Mouse (Mus musculus): ENCODE results near the gene Natd1.

Natd1 gene

DNA sequence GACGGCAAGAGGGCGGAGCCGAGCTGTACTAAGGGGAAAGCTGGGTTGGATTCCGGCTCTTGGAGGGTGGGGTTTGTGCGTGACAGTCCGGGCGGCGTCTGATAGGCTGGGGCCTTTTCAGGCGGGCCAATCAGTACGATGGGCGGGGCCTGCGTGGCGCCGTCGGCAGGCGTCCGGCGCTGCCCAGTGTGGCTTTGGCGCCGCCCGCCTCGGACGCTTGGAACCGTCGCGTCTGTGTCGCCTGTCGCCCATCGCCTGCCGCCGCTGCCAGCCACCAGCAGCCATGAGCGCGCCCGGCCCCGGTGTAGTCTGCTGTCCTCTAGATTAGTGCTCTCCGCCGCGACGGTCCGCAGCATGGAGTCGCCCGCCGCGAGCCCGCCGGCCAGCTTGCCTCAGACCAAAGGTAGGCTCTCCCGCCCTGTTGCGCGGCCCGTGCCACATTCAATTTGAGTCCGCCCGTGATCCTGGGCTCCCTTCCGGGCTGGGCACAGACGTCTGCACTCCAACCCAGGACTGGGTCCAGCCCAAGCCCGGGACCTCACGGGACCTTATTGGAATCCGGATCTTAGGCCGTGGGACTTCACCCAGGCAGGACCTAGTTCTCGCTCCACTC, 17.4 kb upstream of the Natd1 start, which contains the start of gene Map2k3:
Map2k3 (plus strand) TSS at position 165 of the 613 bp plus-strand sequence.
- DNase-seq: peak; percentile 98 to 99

GRCm38 (mm10) chr11:60931282-60931868, 16.8 kb upstream of the Natd1 start:
- peak in 1 of 2 experiments; percentile 56 for DNase-seq

GRCm38 (mm10) chr11:60930724-60931281, 16.3 kb upstream of the Natd1 start:
- DNase-seq: no peak

DNA sequence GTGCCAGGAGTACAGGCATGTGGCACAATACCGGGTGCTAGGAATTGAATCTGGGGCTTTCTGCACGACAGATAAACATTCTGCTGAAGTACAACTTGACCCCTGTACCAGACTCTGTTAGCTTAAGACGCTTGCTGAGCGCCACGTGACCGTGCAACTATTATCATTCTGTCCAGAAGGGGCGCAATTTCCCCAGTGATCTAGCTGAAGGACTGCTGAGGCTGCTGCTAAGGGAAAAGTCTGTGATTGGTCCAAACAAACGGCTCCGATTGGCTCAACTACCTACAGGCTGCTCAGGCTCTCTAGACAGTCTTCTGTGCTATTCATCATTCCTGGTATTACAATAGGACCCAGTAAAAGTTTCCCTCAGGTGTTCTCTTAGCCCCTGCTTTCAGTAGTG, 12.7 kb upstream of the Natd1 start:
- DNase-seq: peak; percentile 94 to 97

GRCm38 (mm10) chr11:60924981-60925380, 10.4 kb upstream of the Natd1 start:
- DNase-seq: no peak

DNA sequence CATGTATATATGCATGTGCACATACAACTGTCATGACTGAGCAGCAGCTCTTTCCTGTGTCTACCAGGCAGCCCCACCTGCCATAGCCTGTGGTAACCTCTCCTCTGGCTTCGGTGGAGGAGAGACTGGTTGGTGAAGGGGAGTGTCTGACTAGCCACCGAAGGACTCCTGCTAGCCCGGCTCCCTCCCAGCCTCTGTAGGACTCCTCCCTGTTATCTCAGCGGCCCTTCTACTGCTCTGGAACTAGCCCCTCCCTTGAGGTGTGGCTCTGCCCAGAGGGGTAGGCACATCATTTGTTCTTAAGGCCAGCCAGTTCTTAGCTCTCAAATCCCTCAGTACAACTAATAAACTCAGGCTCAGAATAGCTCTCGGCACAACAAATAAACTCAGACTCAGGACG, 9.9 kb upstream of the Natd1 start:
- DNase-seq: no peak

DNA sequence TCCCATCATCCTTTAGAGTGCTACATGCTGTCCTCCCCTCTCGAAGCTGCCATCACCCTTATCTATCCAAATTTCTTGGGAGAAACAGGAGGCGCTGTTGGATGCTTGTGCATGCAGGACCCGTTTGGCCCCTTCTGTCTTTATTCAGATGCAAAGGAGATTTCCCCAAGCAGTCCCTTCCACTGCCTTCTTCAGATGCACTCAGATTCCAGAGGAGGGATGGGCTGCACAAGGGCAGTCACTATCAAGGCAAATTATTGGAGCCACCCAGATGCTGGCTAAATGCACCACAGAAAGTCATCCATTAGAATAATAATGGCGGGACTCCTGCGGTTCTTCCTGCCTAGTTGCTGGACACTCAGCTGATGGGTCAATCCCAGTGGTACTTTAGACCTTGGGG, 8.4 kb upstream of the Natd1 start:
- no peak for DNase-seq

DNA sequence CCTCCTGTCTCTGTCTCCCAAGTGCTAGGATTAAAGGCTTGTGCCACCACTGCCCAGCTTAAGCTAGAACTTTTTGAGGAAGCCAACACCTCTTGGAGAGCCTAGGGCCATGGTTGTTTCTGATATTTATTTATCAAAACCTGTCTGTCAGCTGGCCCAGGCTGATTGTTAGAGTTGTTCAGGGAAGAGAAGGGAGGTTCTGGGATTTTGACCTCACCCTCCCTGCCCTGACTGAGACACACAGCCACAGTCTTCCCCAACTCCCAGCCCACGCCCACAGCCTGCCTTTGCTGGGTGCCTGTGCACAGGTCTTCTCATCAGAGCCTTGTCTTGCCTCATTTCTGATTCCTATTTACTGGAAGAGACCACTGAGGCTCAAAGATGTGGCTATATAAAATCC, 7.6 kb upstream of the Natd1 start:
- no peak for DNase-seq

GRCm38 (mm10) chr11:60920021-60920420, 5.5 kb upstream of the Natd1 start:
- no peak for DNase-seq

GRCm38 (mm10) chr11:60915201-60915600, 651 bp upstream of the Natd1 start:
- DNase-seq: no peak

DNA sequence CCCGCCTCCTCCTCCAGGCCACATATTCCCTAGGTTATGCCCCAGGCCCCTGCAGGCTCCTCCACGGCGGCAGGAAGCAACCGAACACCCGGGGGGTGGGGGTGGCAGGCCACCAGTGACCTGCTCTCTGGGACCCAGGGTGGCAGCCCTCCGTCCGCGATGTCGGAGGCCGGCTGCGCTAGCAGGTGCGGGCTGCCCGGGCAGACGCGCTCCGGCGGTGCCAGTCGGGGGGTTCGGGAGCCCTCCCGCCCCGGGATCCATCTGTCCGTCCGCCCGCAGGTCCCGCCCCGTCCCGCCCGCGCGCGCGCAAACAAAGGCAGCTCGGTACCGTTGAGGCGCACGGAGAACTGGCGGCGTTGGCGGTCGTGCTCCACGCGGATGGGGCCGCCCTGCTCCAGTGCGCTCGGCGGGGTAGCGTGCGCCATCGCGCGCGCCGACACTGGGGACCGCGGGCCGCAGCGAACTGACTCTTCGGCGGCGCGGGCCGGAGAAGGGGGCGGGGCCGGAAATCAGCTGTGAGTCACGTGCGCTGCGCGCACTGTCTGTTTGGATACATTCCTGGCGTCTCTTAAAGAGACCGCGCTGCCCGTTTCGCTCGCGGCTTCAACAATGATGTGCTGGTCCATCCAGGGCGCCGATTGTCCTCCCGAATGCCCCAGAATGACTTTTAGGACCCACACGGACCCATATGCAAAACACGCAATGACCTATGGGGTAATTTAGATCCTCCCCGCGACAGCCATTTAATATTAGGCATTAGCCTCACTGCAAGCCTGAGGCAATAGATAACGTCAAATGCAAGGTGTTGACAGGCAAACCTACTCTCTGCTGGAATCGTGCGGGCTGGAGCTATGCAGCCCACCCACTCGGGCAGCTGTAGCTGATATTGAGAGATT, 1.0 kb downstream of the Natd1 start:
- peak; percentile 96 to 97 for DNase-seq

DNA sequence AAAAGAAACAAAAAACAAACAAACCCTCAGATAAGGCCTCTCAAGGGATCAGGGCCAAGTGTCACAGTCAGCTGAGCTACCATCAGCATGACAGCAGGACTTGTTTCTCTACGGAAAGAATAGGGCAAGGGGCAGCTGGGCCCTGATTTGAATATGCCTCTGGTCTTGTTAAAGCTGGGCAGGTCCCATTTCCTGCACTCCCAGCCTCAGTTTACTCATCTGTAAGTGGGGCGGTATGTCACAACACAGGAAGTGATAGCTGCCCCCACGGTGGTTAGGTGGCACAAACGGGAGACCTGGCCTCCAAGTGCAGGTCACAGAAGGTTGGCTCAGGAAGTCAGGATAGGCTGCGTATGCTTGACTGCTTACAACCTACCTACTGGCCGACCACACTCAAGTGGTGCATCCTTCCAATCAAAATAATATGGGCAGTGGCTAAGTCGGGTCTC, 2.0 kb downstream of the Natd1 start:
- DNase-seq: peak in 1 of 2 experiments; percentile 30

DNA sequence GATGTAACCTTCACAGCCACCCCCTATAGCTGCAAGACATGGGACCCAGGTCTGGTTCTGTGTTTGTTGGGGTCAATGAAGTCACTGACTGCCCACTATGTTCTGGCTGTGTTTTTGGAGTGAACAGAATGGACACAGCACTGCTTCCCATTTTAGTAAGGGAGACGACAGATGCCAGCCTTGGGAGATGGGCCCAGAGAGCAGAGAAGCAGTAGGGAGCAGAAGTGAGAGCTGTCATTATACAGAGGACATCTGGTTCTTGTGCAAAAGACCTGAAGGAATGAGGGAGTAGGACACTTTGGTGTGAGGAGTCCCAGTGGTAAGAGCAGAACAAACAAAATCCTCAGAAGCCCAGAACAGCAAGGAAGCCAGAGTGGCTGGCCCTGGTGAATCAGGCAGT, 4.9 kb downstream of the Natd1 start:
- DNase-seq: peak in 1 of 2 experiments; percentile 26

GRCm38 (mm10) chr11:60908073-60908472, 6.5 kb downstream of the Natd1 start:
- no peak for DNase-seq

DNA sequence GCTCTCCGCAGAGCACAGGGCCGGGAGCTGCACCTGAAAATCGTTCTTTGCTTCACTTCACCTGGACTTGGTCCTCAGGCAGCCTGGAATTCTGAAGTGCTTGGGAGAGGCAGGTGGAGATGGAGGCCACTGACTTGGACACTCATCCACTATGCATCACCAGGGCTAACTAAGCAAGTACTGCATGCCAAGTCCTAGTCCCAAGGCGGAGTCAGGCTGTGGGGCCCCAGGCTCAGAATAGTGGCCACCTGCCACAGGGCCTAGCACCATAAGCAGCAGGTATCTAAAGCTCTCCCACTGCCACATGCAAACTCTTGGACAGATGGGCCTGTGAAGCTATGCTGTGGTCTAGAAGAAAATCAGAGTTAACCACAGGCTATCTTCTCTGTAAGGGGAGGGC, 8.1 kb downstream of the Natd1 start:
- DNase-seq: no peak

DNA sequence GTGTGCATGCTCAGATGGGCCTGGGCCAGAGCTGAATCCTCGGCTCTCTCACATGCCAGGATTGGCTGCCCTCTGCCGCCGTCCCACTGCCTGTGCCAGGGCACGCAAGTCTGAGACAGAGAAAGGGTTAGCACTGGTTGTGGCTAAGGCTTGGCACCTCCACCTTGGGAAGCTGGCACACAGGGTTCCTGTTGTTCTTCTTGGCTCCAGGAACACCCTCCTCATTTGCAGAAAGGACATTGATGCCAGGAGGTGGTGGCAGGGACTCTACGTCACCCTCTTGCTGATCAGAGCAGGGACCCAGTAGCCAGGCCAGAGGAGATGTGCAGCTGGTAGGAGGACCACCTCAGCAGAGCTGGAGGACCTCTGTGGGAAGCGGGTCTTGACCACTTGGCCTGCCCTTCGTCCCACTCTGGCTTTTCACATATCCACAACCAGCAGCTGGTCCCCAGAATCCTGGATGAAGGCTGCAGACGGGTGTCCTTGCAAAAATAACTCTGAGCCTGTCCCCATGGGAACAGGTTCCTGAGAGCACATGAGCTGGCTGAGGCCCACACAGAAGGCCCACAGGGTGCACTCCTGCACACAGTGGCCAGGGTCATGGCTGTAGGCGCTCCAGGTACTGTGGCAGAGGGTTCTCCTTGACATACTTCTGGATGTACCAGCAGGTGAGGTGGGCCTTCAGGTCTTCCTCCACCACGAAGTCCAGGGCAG, 9.0 kb downstream of the Natd1 start:
- peak; percentile 50 to 61 for DNase-seq

GRCm38 (mm10) chr11:60903661-60904061, 10.9 kb downstream of the Natd1 start:
- peak; percentile 30 to 33 for DNase-seq

DNA sequence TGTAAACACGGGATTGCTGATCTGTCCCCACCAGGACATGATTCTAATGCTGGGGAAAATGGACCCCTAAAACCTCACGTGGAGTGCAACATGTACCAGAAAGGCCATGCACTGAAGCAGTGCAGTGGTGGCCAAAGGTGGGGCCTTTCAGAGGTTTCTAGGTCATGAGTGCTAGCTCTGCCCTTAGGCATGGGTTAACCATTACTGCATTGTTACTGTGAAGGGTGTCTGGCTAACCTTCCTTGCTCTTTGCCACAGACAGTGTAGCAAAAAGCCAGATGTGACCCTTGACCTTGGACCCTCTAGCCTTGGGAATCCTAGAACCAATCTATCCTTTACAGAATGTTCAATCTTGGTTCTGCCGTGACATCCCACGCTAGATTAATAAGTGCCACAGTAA, 12.1 kb downstream of the Natd1 start:
- DNase-seq: no peak

GRCm38 (mm10) chr11:60902001-60902400, 12.5 kb downstream of the Natd1 start:
- no peak for DNase-seq

GRCm38 (mm10) chr11:60895915-60896314, 18.6 kb downstream of the Natd1 start:
- DNase-seq: no peak

DNA sequence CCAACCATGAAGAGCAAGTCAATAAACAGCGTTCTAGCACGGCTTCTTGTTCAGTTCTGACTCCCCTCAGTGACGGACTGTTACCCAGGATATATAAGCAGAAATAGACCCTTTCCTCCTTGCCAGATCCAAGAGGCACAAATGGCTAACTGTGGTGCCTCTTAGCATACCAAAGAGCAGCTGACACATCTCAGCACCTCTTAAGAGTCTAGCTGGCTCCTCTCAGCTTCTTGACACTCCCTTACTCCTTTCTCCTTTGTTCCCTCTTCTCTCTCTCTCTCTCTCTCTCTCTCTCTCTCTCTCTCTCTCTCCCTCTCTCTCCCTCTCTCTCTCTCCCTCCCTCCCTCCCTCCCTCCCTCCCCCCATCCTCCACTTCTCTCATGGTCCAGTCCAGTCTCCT, 23.8 kb downstream of the Natd1 start:
- DNase-seq: no peak

- DNase-seq: no peak
These were observed 24.3 kb downstream of the Natd1 start for GRCm38 (mm10) chr11:60890286-60890685.

- DNase-seq: no peak
These were observed 24.7 kb downstream of the Natd1 start for GRCm38 (mm10) chr11:60889861-60890260.
